Mouse (Mus musculus): Measurements from ENCODE around the gene Hmg20b. TPM values are rescaled to one million over a fixed set of nuclear protein-coding genes. Genes with fewer than 3 reads are reported as not detected.

Gene Hmg20b
- polyA plus RNA-seq, 1 experiment from 2014 or later = 130 TPM

GRCm38 (mm10) chr10:81330007-81330406 lies 20.3 kb downstream of the Hmg20b start:
- no peaks in the 10 kb centered on the region for H3K9me3 ChIP-seq (ENCODE audit: control insufficient read depth, low read length)
- H3K9ac ChIP-seq (ENCODE audit: low read length) = no peak overlapping the region
- DNase-seq (ENCODE audit: low spot score) = no peak
- H3K27ac ChIP-seq (replicated peaks; ENCODE audit: low read depth, low read length) = 0 out of 2 replicates have a peak overlapping the region, but pooled peaks have one; percentile 8
- H3K4me1 ChIP-seq (ENCODE audit: control insufficient read depth, insufficient read depth, low read length) = peaks cover 10% of the 10 kb centered on the region; the same call in 1 of the 2 replicates
- H3K36me3 ChIP-seq (ENCODE audit: control insufficient read depth, insufficient read depth, low read length) = peaks cover 19% of the 10 kb centered on the region
- no peak overlapping the region for H3K4me2 ChIP-seq (ENCODE audit: low read depth, severe bottlenecking)
- H3K27me3 ChIP-seq (ENCODE audit: control insufficient read depth, insufficient read depth, low read length) = peaks cover 14% of the 10 kb centered on the region
- 60% methylated on average over 4 of the region's 4 CpGs for WGBS
- no peak overlapping the region for H3K4me3 ChIP-seq (ENCODE audit: low read depth, low read length)
- ATAC-seq (ENCODE audit: insufficient number of reproducible peaks, low FRiP score, low TSS enrichment, low read depth) = no peak

- Histone ChIP-seq H3K4me1 (ENCODE audit: control insufficient read depth, insufficient read depth, low read length) (0 out of 2 replicates have a peak, but pooled peaks cover 7% of the 10 kb centered on the region), H3K9ac (ENCODE audit: low read length) (peak overlapping the region; percentile 30; the same call in 1 of the 2 replicates), H3K9me3 (ENCODE audit: control insufficient read depth, low read length) (no peaks in the 10 kb centered on the region), H3K27me3 (ENCODE audit: control insufficient read depth, insufficient read depth, low read length) (peaks cover 14% of the 10 kb centered on the region), H3K27ac (replicated peaks; ENCODE audit: low read depth, low read length) (0 out of 2 replicates have a peak overlapping the region, but pooled peaks have one; percentile 8), H3K4me3 (ENCODE audit: low read depth, low read length) (no peak overlapping the region), H3K36me3 (ENCODE audit: control insufficient read depth, insufficient read depth, low read length) (peaks cover 25% of the 10 kb centered on the region), H3K4me2 (ENCODE audit: low read depth, severe bottlenecking) (no peak overlapping the region)
- DNase-seq (ENCODE audit: low spot score) = no peak
- ATAC-seq (ENCODE audit: insufficient number of reproducible peaks, low FRiP score, low TSS enrichment, low read depth) = no peak
- 69% methylated on average over 10 of the region's 10 CpGs for WGBS
These were observed 20.9 kb downstream of the Hmg20b start for GRCm38 (mm10) chr10:81329194-81329975.

GRCm38 (mm10) chr10:81328386-81328785 lies 21.9 kb downstream of the Hmg20b start, which contains the start of gene Tbxa2r:
TSS of gene Tbxa2r (plus strand) at chr10:81328731.
- Histone ChIP-seq H3K9me3 (ENCODE audit: control insufficient read depth, low read length) (no peaks in the 10 kb centered on the region), H3K9ac (ENCODE audit: low read length) (peak within 1 kb of the TSS; percentile 30; the same call in 1 of the 2 replicates), H3K4me3 (ENCODE audit: low read depth, low read length) (no peak within 1 kb of the TSS), H3K27me3 (ENCODE audit: control insufficient read depth, insufficient read depth, low read length) (peaks cover 13% of the 10 kb centered on the region), H3K4me2 (ENCODE audit: low read depth, severe bottlenecking) (no peak within 1 kb of the TSS), H3K27ac (replicated peaks; ENCODE audit: low read depth, low read length) (no peak within 1 kb of the TSS), H3K4me1 (ENCODE audit: control insufficient read depth, insufficient read depth, low read length) (0 out of 2 replicates have a peak, but pooled peaks cover 7% of the 10 kb centered on the region), H3K36me3 (ENCODE audit: control insufficient read depth, insufficient read depth, low read length) (peaks cover 35% of the 10 kb centered on the region)
- no peak for ATAC-seq (ENCODE audit: insufficient number of reproducible peaks, low FRiP score, low TSS enrichment, low read depth)
- DNase-seq (ENCODE audit: low spot score) = no peak
- WGBS = 4% methylated on average over 8 of the region's 10 CpGs

- 0 out of 2 replicates have a peak, but pooled peaks cover 7% of the 10 kb centered on the region for H3K4me1 ChIP-seq (ENCODE audit: control insufficient read depth, insufficient read depth, low read length)
- H3K9ac ChIP-seq (ENCODE audit: low read length) = no peak overlapping the region
- WGBS = 9% methylated on average over 2 of the region's 2 CpGs
These were observed 22.3 kb downstream of the Hmg20b start for GRCm38 (mm10) chr10:81327959-81328358.

GRCm38 (mm10) chr10:81326858-81327257 lies 23.4 kb downstream of the Hmg20b start:
- WGBS = 81% methylated on average over 6 of the region's 6 CpGs
- Histone ChIP-seq H3K4me3 (ENCODE audit: low read depth, low read length) (no peak overlapping the region), H3K27me3 (ENCODE audit: control insufficient read depth, insufficient read depth, low read length) (peaks cover 4% of the 10 kb centered on the region; the same call in 1 of the 2 replicates), H3K9ac (ENCODE audit: low read length) (no peak overlapping the region), H3K27ac (replicated peaks; ENCODE audit: low read depth, low read length) (no peak overlapping the region), H3K9me3 (ENCODE audit: control insufficient read depth, low read length) (no peaks in the 10 kb centered on the region), H3K4me2 (ENCODE audit: low read depth, severe bottlenecking) (no peak overlapping the region), H3K36me3 (ENCODE audit: control insufficient read depth, insufficient read depth, low read length) (peaks cover 42% of the 10 kb centered on the region), H3K4me1 (ENCODE audit: control insufficient read depth, insufficient read depth, low read length) (peaks cover 12% of the 10 kb centered on the region; the same call in 1 of the 2 replicates)
- ATAC-seq (ENCODE audit: insufficient number of reproducible peaks, low FRiP score, low TSS enrichment, low read depth) = no peak
- no peak for DNase-seq (ENCODE audit: low spot score)

More at GRCm38 (mm10) chr10:81327959-81328358, 22.3 kb downstream of the Hmg20b start:
- Histone ChIP-seq H3K27ac (replicated peaks; ENCODE audit: low read depth, low read length) (no peak overlapping the region), H3K4me2 (ENCODE audit: low read depth, severe bottlenecking) (no peak overlapping the region), H3K4me3 (ENCODE audit: low read depth, low read length) (no peak overlapping the region), H3K27me3 (ENCODE audit: control insufficient read depth, insufficient read depth, low read length) (peaks cover 12% of the 10 kb centered on the region), H3K9me3 (ENCODE audit: control insufficient read depth, low read length) (no peaks in the 10 kb centered on the region), H3K36me3 (ENCODE audit: control insufficient read depth, insufficient read depth, low read length) (peaks cover 38% of the 10 kb centered on the region)
- ATAC-seq (ENCODE audit: insufficient number of reproducible peaks, low FRiP score, low TSS enrichment, low read depth) (no peak), DNase-seq (ENCODE audit: low spot score) (no peak)

- WGBS = 96% methylated on average over 18 of the region's 18 CpGs
- H3K27me3 ChIP-seq (ENCODE audit: control insufficient read depth, insufficient read depth, low read length) = no peaks in the 10 kb centered on the region
- DNase-seq (ENCODE audit: low spot score) = no peak
- H3K4me3 ChIP-seq (ENCODE audit: low read depth, low read length) = no peak overlapping the region
- H3K9ac ChIP-seq (ENCODE audit: low read length) = no peak overlapping the region
- H3K9me3 ChIP-seq (ENCODE audit: control insufficient read depth, low read length) = no peaks in the 10 kb centered on the region
- ATAC-seq (ENCODE audit: insufficient number of reproducible peaks, low FRiP score, low TSS enrichment, low read depth) = no peak
- H3K36me3 ChIP-seq (ENCODE audit: control insufficient read depth, insufficient read depth, low read length) = peaks cover 42% of the 10 kb centered on the region
- no peak overlapping the region for H3K27ac ChIP-seq (replicated peaks; ENCODE audit: low read depth, low read length)
- no peak overlapping the region for H3K4me2 ChIP-seq (ENCODE audit: low read depth, severe bottlenecking)
- H3K4me1 ChIP-seq (ENCODE audit: control insufficient read depth, insufficient read depth, low read length) = peaks cover 14% of the 10 kb centered on the region; the same call in 1 of the 2 replicates
These were observed 24.5 kb downstream of the Hmg20b start for GRCm38 (mm10) chr10:81325781-81326180.

- Histone ChIP-seq H3K27me3 (ENCODE audit: control insufficient read depth, insufficient read depth, low read length) (no peaks in the 10 kb centered on the region), H3K27ac (replicated peaks; ENCODE audit: low read depth, low read length) (no peak overlapping the region), H3K4me1 (ENCODE audit: control insufficient read depth, insufficient read depth, low read length) (peaks cover 14% of the 10 kb centered on the region; the same call in 1 of the 2 replicates), H3K4me3 (ENCODE audit: low read depth, low read length) (no peak overlapping the region), H3K4me2 (ENCODE audit: low read depth, severe bottlenecking) (no peak overlapping the region), H3K36me3 (ENCODE audit: control insufficient read depth, insufficient read depth, low read length) (peaks cover 42% of the 10 kb centered on the region), H3K9me3 (ENCODE audit: control insufficient read depth, low read length) (no peaks in the 10 kb centered on the region), H3K9ac (ENCODE audit: low read length) (no peak overlapping the region)
- ATAC-seq (ENCODE audit: insufficient number of reproducible peaks, low FRiP score, low TSS enrichment, low read depth) = no peak
- DNase-seq (ENCODE audit: low spot score) = no peak
- WGBS = 95% methylated on average over 21 of the region's 21 CpGs
These were observed 25.1 kb downstream of the Hmg20b start for GRCm38 (mm10) chr10:81325176-81325575.

GRCm38 (mm10) chr10:81323791-81324530 lies 26.3 kb downstream of the Hmg20b start:
- peaks cover 42% of the 10 kb centered on the region for H3K36me3 ChIP-seq (ENCODE audit: control insufficient read depth, insufficient read depth, low read length)
- ATAC-seq (ENCODE audit: insufficient number of reproducible peaks, low FRiP score, low TSS enrichment, low read depth) (no peak), DNase-seq (ENCODE audit: low spot score) (no peak)
- H3K9ac ChIP-seq (ENCODE audit: low read length) = no peak overlapping the region
- H3K27ac ChIP-seq (replicated peaks; ENCODE audit: low read depth, low read length) = no peak overlapping the region
- H3K4me2 ChIP-seq (ENCODE audit: low read depth, severe bottlenecking) = no peak overlapping the region
- no peaks in the 10 kb centered on the region for H3K27me3 ChIP-seq (ENCODE audit: control insufficient read depth, insufficient read depth, low read length)
- H3K4me3 ChIP-seq (ENCODE audit: low read depth, low read length) = no peak overlapping the region
- 93% methylated on average over 18 of the region's 18 CpGs for WGBS
- H3K4me1 ChIP-seq (ENCODE audit: control insufficient read depth, insufficient read depth, low read length) = peaks cover 15% of the 10 kb centered on the region
- no peaks in the 10 kb centered on the region for H3K9me3 ChIP-seq (ENCODE audit: control insufficient read depth, low read length)
